Mouse (Mus musculus): ENCODE results near the gene Eps8.
"Not testable (repeated sequence)": the region's sequence is repeated elsewhere in the genome, so short reads cannot be mapped to it uniquely, and the experiment has no call there.

Gene Eps8

DNA sequence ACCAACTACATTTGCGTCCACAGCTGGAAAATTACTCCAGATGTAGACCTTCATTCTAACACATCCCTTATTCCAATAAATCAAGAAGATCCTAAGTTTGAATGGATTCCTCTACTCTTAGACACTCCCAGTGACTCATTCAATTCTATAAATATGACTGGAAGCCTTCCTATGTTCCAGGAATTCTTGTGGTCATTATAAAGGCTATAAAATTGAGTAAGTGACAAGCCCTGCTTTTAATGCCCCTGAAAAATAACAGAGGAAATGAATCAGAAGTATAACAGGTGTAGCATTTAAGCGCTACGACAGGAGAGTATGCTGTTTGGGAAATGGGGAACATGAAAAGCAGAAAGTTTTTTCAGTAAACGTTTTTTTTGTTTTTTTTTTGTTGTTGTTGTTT is 139.8 kb downstream of the Eps8 start:
- DNase-seq (ENCODE audit: low spot score in 2 of 2), result no peak

DNA sequence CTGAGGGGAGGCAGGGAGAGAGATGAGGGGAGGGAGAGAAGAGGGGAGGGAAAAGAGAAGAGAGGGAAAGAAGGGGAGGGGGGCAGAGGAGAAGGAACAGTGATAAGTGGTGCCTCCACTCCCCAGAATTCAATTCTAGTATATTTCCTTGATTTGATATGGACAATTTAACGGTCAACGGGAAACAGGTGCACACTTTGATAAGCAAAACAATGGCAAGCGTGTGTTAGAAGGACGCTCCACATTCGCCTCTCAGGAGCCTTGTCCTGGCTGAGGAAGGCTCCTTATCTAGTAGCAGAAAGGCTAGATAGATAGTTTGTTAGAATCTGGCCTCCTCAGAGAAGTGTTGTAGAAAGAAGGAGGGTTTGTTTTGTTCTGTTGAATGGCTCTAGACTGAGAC is 141.9 kb downstream of the Eps8 start:
- DNase-seq (ENCODE audit: low spot score in 2 of 2), result no peak

GRCm38 (mm10) chr6:137509341-137510045 is 145.2 kb downstream of the Eps8 start:
- DNase-seq (ENCODE audit: low spot score in 2 of 2), result no peak

- no peak for DNase-seq (ENCODE audit: low spot score in 2 of 2)
Observed at GRCm38 (mm10) chr6:137508936-137509335, 145.7 kb downstream of the Eps8 start.

DNA sequence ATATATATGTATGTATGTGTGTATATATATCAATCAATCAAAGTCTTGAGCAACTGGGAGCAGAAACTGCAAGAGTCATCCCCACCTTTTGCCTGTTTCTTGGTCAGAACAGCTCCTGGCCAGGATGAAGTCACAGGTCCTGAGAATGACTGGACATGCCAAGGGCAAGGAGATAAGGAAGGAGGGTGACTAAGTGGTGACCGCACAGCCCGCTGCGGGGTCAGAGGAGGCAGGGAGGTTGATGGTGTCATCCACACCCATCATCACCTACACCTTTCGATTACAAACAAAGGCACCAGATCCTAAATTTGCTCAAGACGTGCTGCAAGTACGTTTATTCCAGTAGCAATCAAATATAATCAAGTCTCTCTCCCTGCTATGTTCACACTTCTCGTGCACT is 148.1 kb downstream of the Eps8 start:
- DNase-seq (ENCODE audit: low spot score in 2 of 2), result no peak

DNA sequence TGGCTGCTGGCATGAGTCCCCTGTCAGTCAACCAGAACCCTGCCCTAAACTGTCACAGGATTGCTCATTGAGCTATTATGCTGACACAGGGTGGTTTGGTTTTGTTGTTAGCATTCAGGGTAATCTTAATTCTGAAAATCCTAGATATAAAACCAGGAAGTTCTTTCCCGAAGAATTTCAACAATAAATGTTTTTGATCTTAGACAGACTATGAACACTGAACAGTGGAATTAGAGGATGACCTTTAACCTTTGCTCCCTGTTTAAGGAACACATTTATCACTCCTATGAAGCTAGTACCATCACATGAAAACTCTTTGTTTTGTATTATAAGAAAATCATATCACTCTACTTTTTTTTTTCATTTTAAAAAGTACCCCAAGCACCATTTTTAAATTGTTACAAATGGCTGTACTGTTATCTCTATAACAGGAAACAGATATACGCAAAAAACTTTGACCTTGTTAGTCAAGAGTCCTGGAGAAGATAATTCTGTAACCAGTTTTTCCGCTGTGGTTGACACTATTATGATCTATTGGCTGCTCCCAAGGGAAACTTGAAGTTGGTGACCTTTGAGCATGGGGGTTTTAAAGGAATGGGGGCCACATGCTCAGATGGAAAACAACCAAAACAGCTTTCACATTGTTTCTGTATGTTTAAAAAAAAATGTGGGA is 149.0 kb downstream of the Eps8 start:
- DNase-seq (ENCODE audit: low spot score in 2 of 2), result no peak

DNA sequence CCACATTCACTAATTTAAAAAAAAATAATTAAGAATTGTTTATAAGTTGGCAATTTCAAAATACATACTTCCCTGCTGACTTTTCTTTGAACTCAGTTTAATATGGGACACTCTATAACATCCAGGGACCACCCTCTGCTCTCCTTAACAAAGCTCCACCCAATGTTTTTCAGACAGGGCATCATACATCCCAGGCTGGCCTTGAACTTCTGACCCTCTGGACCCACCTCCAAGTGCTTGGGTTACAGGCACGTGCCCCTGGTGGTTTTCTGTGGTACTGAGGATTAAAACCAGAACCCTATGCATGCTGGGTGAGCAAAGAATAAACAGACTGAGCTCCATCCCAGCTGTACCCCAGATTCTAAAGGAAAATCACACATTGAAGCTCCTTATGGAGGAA is 150.6 kb downstream of the Eps8 start:
- no peak for DNase-seq (ENCODE audit: low spot score in 2 of 2)

- no peak for DNase-seq (ENCODE audit: low spot score in 2 of 2)
Observed at GRCm38 (mm10) chr6:137503462-137503861, 151.2 kb downstream of the Eps8 start.

DNA sequence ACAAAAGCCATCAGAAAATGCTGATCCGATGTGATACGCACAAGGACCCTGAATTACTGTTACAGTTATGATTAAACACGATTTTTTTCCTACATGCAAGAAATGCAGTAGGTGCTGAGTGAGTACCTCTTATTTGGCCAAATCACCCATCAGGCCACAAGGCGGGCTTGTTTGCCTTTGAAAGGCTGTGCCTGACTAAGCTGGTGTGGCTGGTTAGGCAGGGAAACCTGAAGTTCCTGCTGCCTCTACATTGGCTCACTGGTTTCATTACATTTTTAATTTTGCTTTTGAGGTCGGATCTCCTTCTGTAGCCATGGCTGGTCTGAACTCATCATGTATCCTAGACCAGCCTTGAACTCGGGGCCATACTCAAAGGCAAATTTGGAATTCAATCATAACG is 151.7 kb downstream of the Eps8 start:
- DNase-seq (ENCODE audit: low spot score in 2 of 2), result no peak

GRCm38 (mm10) chr6:137498781-137499180 is 155.9 kb downstream of the Eps8 start:
- no peak for DNase-seq (ENCODE audit: low spot score in 2 of 2)

DNA sequence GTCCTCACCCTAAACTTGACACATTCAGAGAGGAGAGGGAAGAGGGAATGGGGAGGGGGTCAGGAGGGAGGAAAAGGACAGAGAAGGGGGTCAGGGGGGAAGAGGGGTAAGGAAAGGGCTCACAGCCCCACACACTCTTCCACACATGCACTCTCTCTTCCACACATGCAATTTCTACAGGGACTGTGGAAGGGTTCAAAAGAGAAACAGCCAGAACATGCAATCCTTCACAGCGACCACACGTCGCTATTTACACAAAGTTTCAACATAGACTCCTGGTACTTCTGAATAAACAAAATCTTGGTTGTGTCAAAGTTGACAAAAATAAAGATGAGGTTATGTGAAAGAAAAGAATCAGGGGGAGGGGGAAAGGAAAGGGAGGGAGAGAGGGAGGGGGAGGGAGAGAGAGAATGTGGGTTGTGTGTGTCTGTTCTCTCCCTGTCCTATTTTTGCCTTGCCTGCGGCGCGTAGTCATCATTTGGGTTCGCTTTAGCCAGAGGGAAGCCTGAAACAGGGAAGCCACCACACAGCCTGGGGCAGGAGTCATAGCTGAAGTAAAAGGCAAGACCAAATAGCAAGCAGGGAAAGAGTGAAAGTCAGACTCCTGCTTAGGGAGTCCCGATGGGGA is 157.4 kb downstream of the Eps8 start:
- DNase-seq (ENCODE audit: low spot score in 2 of 2), result no peak

- DNase-seq (ENCODE audit: low spot score in 2 of 2), result no peak
Observed at GRCm38 (mm10) chr6:137496562-137496961, 158.1 kb downstream of the Eps8 start.

- no peak for DNase-seq (ENCODE audit: low spot score in 2 of 2)
Observed at GRCm38 (mm10) chr6:137495233-137495632, 159.4 kb downstream of the Eps8 start.

- no peak for DNase-seq (ENCODE audit: low spot score in 2 of 2)
Observed at GRCm38 (mm10) chr6:137494801-137495200, 159.9 kb downstream of the Eps8 start.

GRCm38 (mm10) chr6:137494136-137494475 is 160.6 kb downstream of the Eps8 start:
- DNase-seq (ENCODE audit: low spot score in 2 of 2), result no peak

DNA sequence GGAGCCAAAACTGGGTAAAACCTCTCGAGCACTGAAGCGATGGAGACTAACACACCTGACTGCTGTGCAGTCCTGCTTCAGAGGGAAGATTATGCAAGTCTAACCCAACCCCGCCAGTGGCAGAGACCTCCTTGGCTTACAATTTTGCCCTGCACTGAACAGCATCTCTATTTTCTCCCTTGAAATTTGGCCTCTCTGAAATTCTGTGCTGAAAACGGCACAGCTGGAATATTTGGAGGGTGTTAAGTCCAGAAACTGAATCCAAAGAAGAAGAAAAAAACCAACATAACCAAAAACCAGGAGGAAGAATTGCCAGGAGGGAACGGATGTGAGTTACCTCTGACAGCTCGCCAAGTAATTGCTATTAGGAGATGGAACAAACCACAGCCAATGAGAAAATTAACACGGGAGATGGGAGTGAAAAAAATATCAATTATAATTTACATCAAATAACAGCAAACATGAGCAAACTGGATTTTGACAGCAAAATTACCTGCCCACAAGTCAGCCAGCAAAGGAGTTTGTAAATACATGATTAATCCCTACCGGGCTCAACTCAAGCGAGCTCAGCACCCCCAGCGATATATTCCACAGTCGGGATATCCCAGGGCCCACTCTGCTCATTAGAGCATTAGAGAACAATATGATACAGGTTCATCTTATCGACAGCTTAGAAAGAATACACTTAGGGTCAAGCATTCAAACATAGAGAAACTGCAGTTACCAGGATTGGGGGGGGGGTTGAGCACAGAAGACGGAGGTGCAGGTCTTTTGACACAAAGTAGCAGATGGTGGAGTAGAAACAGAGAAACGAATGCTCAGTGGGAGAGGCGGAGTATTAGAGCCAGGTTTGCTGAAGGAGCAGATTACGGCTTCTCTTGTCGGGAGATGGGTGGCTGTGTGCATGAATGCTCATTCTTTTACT is 161.2 kb downstream of the Eps8 start:
- no peak for DNase-seq (ENCODE audit: low spot score in 2 of 2)

- DNase-seq (ENCODE audit: low spot score in 2 of 2), result no peak
Observed at GRCm38 (mm10) chr6:137492582-137492981, 162.1 kb downstream of the Eps8 start.

- DNase-seq (ENCODE audit: low spot score in 2 of 2), result no peak
Observed at GRCm38 (mm10) chr6:137491659-137492058, 163.0 kb downstream of the Eps8 start.

- no peak for DNase-seq (ENCODE audit: low spot score in 2 of 2)
Observed at GRCm38 (mm10) chr6:137490115-137490514, 164.6 kb downstream of the Eps8 start.

DNA sequence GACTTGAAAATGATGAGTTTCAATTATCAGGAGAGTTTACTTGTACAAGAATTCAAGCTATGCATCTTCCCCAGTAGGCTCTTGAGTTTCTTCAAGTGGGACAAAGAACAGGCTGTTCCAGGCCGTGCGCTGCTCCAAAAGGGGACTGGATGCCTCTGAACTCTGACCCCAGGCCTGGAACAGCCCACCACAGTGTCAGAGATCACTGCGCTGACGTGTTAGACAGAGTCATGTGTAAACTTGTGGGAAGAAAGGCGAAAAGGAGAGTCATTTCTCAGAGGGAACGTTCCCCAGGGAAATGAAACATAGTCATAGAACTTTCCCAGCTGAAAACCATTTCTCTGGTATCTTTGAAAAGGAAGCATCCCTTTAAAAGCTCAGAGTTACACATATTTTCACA is 167.2 kb downstream of the Eps8 start:
- DNase-seq (ENCODE audit: low spot score in 2 of 2), result no peak

DNA sequence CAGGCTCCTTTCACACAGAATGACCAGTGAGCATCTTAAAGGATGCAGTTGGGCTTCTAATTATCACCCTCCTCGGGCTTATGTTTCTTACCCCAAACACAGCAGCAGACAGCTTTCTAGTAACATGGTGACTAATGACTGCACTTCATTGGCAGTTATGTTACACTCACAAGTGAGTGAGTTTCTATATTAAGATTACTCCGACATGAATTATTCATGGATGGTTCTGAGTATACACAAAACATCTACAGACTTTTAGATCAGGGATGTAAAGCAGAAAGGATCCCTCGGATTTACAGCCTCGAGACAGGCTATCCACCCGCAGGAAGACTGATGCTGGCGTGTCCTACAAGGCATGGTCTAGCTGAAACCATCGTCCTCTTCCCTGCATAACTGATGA is 171.8 kb downstream of the Eps8 start:
- DNase-seq (ENCODE audit: low spot score in 2 of 2), result no peak

- DNase-seq (ENCODE audit: low spot score in 2 of 2), result not testable (repeated sequence)
Observed at GRCm38 (mm10) chr6:137475695-137476094, 179.0 kb downstream of the Eps8 start.

Data from left cerebral cortex, adult 9 months (tissue).